Mouse (Mus musculus) cerebellum, postnatal 4 days (tissue): ENCODE data around the gene Psma4.
A peak's percentile ranks its signal among the peaks of the same experiment; 100 is the strongest.
"Not testable (repeated sequence)": the region's sequence is repeated elsewhere in the genome, so short reads cannot be mapped to it uniquely, and the experiment has no call there.

Experiments used
- DNase-seq, 2 experiments: peaks; one replicate each; pipeline ENCODE4 v3.0.0; 2022; ENCODE audit warnings: low spot score in 2 of 2, mixed read lengths in 1 of 2

Gene Psma4

DNA sequence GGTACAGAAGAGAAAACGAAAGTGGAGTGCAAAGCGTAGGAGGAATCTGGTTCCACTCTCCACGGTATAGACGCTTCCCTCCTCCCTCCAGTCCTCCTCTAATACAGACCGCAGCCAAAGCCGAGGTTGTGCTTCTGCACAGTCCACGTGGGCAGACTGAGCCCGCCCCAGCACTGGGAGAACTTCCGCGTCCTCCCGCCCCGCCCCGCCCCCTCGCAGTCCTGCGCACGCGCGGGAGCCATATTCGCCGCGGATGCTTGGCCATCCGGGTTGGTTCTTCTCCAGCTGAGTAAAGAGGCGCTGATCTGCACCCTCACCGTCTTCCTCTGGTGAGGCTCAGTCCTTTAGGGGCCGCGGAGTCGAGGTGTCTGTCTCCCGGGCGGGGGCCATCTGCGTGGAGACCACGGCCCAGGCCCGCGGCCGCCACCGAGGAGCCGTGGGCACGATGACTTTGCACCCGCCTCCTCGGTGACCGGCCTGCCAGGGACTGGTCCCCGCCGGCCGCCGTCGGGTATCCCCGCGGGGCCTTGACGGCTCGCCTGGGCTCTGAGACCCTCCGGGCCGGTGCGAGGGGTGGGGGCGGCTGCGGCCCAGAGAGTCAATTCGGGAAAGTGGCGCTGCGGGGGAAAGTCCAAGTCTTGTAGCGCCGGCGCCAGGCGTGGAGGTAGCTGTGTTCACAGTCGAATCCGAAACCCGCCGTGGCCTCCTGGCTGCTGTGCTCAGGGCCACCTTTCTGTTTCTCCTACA is at the start of gene Psma4, which contains the start of gene AY074887:
Gene Psma4 (plus strand): TSS at position 216 of the 747 bp plus-strand sequence.
Gene AY074887 (minus strand): TSS at position 424 of the 747 bp plus-strand sequence.
- peak; percentile 75 to 93 for DNase-seq

GRCm38 (mm10) chr9:54909446-54909845 is 41.1 kb upstream of the Psma4 start:
- DNase-seq = no peak

DNA sequence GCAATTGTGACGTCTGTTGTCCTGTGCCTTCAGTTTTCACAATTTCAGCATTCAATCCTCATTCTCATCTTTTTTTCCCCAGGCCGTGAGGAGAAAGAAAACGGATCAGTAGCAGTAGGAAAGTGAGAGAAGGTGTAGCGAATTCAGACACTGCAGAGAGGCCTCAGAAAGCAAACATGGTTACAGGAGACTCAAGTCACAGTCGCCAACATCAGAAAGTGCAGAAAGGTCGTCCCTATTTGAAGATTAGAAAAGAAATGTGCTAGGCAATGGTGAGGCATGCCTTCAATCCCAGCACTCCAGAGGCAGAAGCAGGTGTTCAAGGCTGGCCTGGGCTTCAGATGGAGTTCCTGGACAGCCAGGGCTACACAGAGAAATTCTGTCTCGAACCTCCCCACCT is 35.0 kb upstream of the Psma4 start:
- no peak for DNase-seq

- no peak for DNase-seq
Measured at GRCm38 (mm10) chr9:54916401-54916800, 34.2 kb upstream of the Psma4 start.

GRCm38 (mm10) chr9:54917010-54917677 is 33.4 kb upstream of the Psma4 start, which contains the start of gene Hykk:
Gene Hykk (plus strand): TSS chr9:54917283.
- DNase-seq = peak; percentile 63 to 85

- DNase-seq = no peak
Measured at GRCm38 (mm10) chr9:54918191-54918590, 32.4 kb upstream of the Psma4 start.

DNA sequence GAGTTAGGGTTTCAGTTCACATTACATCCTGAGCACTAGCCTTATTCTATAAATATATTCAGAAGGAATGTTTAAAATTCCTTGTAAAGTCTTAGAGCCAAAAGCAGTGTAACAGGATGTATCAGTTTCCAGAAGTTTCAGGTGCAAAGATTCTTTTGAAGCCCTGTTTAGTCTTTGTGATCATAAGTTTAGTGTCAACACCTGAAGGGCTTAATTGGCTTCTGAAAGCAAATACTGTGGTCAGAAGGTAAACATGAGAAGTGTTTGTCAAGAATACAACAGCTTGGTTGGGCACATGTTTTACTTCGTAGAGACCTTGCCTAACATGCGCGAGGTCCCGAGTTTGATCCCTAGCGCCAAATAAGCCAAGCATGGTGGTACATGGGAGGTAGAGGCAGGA is 31.8 kb upstream of the Psma4 start:
- DNase-seq = no peak

DNA sequence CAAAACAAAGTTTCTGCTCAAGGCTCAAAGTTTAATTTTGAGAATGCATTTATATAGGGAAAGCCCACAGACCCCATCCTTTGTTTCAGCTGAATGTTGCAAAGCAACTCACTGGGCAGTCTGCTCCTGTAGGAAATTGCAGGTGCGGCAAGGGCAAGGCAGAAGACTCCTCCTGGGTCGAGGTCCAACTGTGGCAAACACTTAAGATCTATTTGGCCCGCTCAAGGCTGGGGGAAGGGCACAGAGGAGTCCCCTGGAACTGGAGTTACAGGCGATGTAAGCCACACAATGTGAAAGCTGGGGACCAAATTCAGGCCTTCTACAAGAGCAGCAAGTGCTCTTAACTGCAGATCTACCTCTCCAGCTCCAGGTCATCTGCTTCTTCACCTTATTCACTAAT is 30.6 kb upstream of the Psma4 start:
- DNase-seq = no peak

GRCm38 (mm10) chr9:54930741-54931140 is 19.8 kb upstream of the Psma4 start:
- DNase-seq = no peak

GRCm38 (mm10) chr9:54931765-54932164 is 18.8 kb upstream of the Psma4 start:
- no peak for DNase-seq

- DNase-seq = no peak
Measured at GRCm38 (mm10) chr9:54932379-54932778, 18.2 kb upstream of the Psma4 start.

GRCm38 (mm10) chr9:54942071-54942470 is 8.5 kb upstream of the Psma4 start:
- DNase-seq = no peak

GRCm38 (mm10) chr9:54944467-54944866 is 6.1 kb upstream of the Psma4 start:
- DNase-seq = no peak

GRCm38 (mm10) chr9:54946256-54946655 is 4.3 kb upstream of the Psma4 start:
- no peak for DNase-seq

GRCm38 (mm10) chr9:54949465-54949864 is 1.1 kb upstream of the Psma4 start:
- DNase-seq = no peak

- not testable (repeated sequence) for DNase-seq
Measured at GRCm38 (mm10) chr9:54950162-54950561, 428 bp upstream of the Psma4 start.

DNA sequence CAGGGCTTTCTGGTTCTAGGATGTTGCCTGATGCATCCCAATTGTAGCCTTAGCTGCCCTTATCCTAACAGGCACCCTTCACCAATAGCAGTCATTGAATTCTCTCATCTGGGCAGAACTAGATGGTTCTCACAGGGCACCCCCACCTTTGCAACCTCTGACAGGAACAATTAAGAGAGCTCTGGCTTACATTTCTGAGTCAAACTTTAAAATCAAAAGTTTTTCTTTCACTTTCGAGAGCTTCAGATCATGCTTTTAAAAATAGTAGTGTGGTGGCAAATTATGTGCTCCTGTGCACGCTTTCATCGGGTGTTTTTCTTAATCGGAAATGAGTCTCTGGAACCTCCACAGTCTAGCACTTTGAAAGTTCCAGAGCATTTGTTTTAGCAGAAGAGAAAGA is 10.5 kb downstream of the Psma4 start:
- no peak for DNase-seq

DNA sequence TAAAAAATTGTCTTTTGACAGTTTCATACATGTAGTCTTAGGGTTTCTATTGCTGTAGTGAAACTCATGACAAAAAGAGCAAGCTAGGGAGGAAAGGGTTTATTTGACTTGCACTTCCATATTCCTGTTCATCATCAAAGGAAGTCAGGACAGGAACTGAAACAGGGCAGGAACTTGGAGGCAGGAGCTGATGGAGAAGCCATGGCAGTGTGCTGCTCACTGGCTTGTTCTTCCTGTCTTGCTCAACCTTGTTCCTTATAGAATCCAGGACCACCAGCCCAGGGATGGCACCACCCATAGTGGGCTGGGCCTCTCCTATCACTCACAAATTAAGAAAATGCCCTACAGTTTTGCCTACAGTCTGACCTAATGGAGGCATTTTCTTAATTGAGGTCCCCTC is 13.1 kb downstream of the Psma4 start:
- DNase-seq = no peak

- DNase-seq = no peak
Measured at GRCm38 (mm10) chr9:54969972-54970637, 19.5 kb downstream of the Psma4 start.

GRCm38 (mm10) chr9:54980674-54981073 is 30.1 kb downstream of the Psma4 start, which contains the start of gene Chrna5:
Gene Chrna5 (plus strand): TSS chr9:54980880.
- no peak for DNase-seq

GRCm38 (mm10) chr9:54981291-54982191 is 31.0 kb downstream of the Psma4 start:
- DNase-seq = peak in 1 of 2 experiments; percentile 44
